ENCODE assay signal across 28 mouse cellular contexts in genomic region chr4:123792666-123793065, GRCm38 (mm10). TPM values are rescaled to one million over a fixed set of nuclear protein-coding genes. Genes with fewer than 3 reads are reported as not detected.
DNase-seq lines count a peak whose midpoint lies in the region; ATAC-seq and TF ChIP-seq lines count a peak whose summit lies in the region.
"Had no signal": no experiment of that assay in that cellular context is flagged by ENCODE, and none has a peak within 500 bp of the region (broad histone marks: within the 10 kb centered on the region; RNA-seq: fewer than 3 reads in every experiment).

No protein-coding gene starts in this region.

- no peak overlapping the region for H3K4me2 ChIP-seq in kidney, postnatal 0 days (ENCODE audit: low read length)
- no peak overlapping the region for H3K4me2 ChIP-seq in kidney, embryonic 14.5 days (replicated peaks; ENCODE audit: low read depth, low read length)
- H3K4me2 ChIP-seq: embryonic facial prominence, embryonic 12.5 days; heart, embryonic 12.5 days; hindbrain, embryonic 13.5 days; midbrain, embryonic 15.5 days; neural tube, embryonic 15.5 days had no signal

- TF ChIP-seq CTCF in kidney, postnatal 0 days (IDR thresholded peaks at IDR 0.05; ENCODE audit: low read depth) = no peak
- TF ChIP-seq CTCF in left cerebral cortex, adult 2 months (IDR thresholded peaks at IDR 0.05) = no peak
- no peak for TF ChIP-seq CTCF in cortical plate, adult 2 months (IDR thresholded peaks at IDR 0.05; ENCODE audit: extremely low read depth, insufficient read depth, low read length)

- 60% methylated on average over 2 of the region's 2 CpGs for WGBS in kidney, postnatal 0 days
- whole genome bisulfite sequencing in kidney, embryonic 14.5 days = 74% methylated on average over 2 of the region's 2 CpGs

- TF ChIP-seq POLR2A in cortical plate, adult 2 months (IDR thresholded peaks at IDR 0.05; ENCODE audit: extremely low read depth, insufficient read depth, low read length) = no peak

- no peak overlapping the region for H3K27ac ChIP-seq in kidney, postnatal 0 days
- no peak overlapping the region for H3K27ac ChIP-seq in kidney, embryonic 14.5 days (ENCODE audit: low read depth, low read length)
- H3K27ac ChIP-seq in left cerebral cortex, adult 2 months = 0 out of 2 replicates have a peak overlapping the region, but pooled peaks have one; percentile 19
- H3K27ac ChIP-seq in cortical plate, adult 2 months (ENCODE audit: insufficient read depth, low read length) = peak overlapping the region; percentile 52; the same call in 1 of the 2 replicates
- H3K27ac ChIP-seq: embryonic facial prominence, embryonic 12.5 days; heart, adult 2 months; hindbrain, embryonic 13.5 days; liver, embryonic 14.5 days; midbrain, embryonic 10.5 days; midbrain, embryonic 15.5 days; neural tube, embryonic 15.5 days had no signal

- no peaks in the 10 kb centered on the region for H3K9me3 ChIP-seq in kidney, postnatal 0 days (replicated peaks; ENCODE audit: low read length)
- no peaks in the 10 kb centered on the region for H3K9me3 ChIP-seq in kidney, embryonic 14.5 days (ENCODE audit: control insufficient read depth, low read length)
- H3K9me3 ChIP-seq: embryonic facial prominence, embryonic 12.5 days; G1E; heart, embryonic 12.5 days; hindbrain, embryonic 13.5 days; midbrain, embryonic 10.5 days; midbrain, embryonic 15.5 days; neural tube, embryonic 15.5 days had no signal

- H3K4me3 ChIP-seq in kidney, postnatal 0 days (replicated peaks; ENCODE audit: low read depth, low read length) = no peak overlapping the region
- no peak overlapping the region for H3K4me3 ChIP-seq in kidney, embryonic 14.5 days (ENCODE audit: low read length)
- no peak overlapping the region for H3K4me3 ChIP-seq in left cerebral cortex, adult 2 months
- no peak overlapping the region for H3K4me3 ChIP-seq in cortical plate, adult 2 months (ENCODE audit: insufficient read depth, low read length)
- H3K4me3 ChIP-seq: embryonic facial prominence, embryonic 12.5 days; heart, adult 2 months; heart, embryonic 12.5 days; hindbrain, embryonic 13.5 days; midbrain, embryonic 10.5 days; midbrain, embryonic 15.5 days; neural tube, embryonic 15.5 days had no signal

- DNase-seq in adrenal gland, postnatal 14 days = peak; percentile 24
- DNase-seq in adrenal gland, postnatal 4 days (ENCODE audit: low spot score in 2 of 2) = no peak
- DNase-seq in kidney, postnatal 0 days (ENCODE audit: low spot score) = peak; percentile 36
- peak in 1 of 2 experiments; percentile 26 for DNase-seq in left cerebral cortex, adult 2 months (ENCODE audit: extremely low spot score in 1 of 2, low spot score in 2 of 2)
- DNase-seq in left cerebral cortex, adult 8-10 months (ENCODE audit: low spot score in 2 of 2) = no peak
- DNase-seq: cerebellum, adult 11 months; cerebellum, adult 9-10 months; cerebellum, postnatal 36 days; embryo, embryonic 11 days; heart, adult 2 months; heart, postnatal 4 days; liver; lung, adult 2 months; thymus, postnatal 4 days had no signal

- H3K36me3 ChIP-seq in kidney, postnatal 0 days (ENCODE audit: insufficient read depth, low read length) = no peaks in the 10 kb centered on the region
- no peaks in the 10 kb centered on the region for H3K36me3 ChIP-seq in kidney, embryonic 14.5 days (ENCODE audit: control insufficient read depth, insufficient read depth, low read length)
- H3K36me3 ChIP-seq: embryonic facial prominence, embryonic 12.5 days; G1E; heart, embryonic 12.5 days; hindbrain, embryonic 13.5 days; midbrain, embryonic 10.5 days; midbrain, embryonic 15.5 days; neural tube, embryonic 15.5 days had no signal

- H3K27me3 ChIP-seq in kidney, postnatal 0 days (ENCODE audit: insufficient read depth, low read length) = no peaks in the 10 kb centered on the region
- no peaks in the 10 kb centered on the region for H3K27me3 ChIP-seq in kidney, embryonic 14.5 days (ENCODE audit: control insufficient read depth, insufficient read depth, low read length)
- H3K27me3 ChIP-seq: embryonic facial prominence, embryonic 12.5 days; heart, embryonic 12.5 days; hindbrain, embryonic 13.5 days; midbrain, embryonic 15.5 days; neural tube, embryonic 15.5 days had no signal

- intact Hi-C loops in left cerebral cortex, adult 2 months (cut with DNase I) = loop anchor here (5.0 kb wide), 1 partner anchor 40 kb away; the partner anchor contains the start of gene Akirin1

- no peaks in the 10 kb centered on the region for H3K4me1 ChIP-seq in kidney, postnatal 0 days (replicated peaks; ENCODE audit: insufficient read depth, low read length)
- peaks cover 2% of the 10 kb centered on the region for H3K4me1 ChIP-seq in kidney, embryonic 14.5 days (ENCODE audit: control insufficient read depth, insufficient read depth, low read length)
- no peaks in the 10 kb centered on the region; the same call in 1 of the 2 replicates for H3K4me1 ChIP-seq in cortical plate, adult 2 months (ENCODE audit: control insufficient read depth, insufficient read depth, low read length)

- no peak for ATAC-seq in kidney, postnatal 0 days (replicated peaks; ENCODE audit: low FRiP score, low read depth)
- no peak for ATAC-seq in kidney, embryonic 14.5 days (ENCODE audit: low FRiP score, low TSS enrichment)
- ATAC-seq: forebrain, embryonic 14.5 days; intestine, embryonic 16.5 days; midbrain, embryonic 15.5 days had no signal

- no peak overlapping the region for H3K9ac ChIP-seq in kidney, postnatal 0 days (ENCODE audit: low read depth, low read length)
- no peak overlapping the region for H3K9ac ChIP-seq in kidney, embryonic 14.5 days (ENCODE audit: low read depth, low read length)
- H3K9ac ChIP-seq: embryonic facial prominence, embryonic 12.5 days; heart, embryonic 12.5 days; hindbrain, embryonic 13.5 days; liver, embryonic 14.5 days; midbrain, embryonic 15.5 days; neural tube, embryonic 15.5 days had no signal

RNA-seq across cellular contexts. Expression of gene Rhbdl2, which starts 5.0 kb away (rescaled TPM):
- total RNA-seq in adrenal gland, postnatal 14 days (2021) = 1.7 and 2.0 TPM in 2 replicates
- total RNA-seq in adrenal gland, postnatal 4 days (2021) = 1 to 10 TPM; 2.3 to 3.2 TPM
- polyA plus RNA-seq in kidney, postnatal 0 days (2015; fragmentation: Nextera tagmentation; extraction: Ambion mirVana) = 5.7 and 5.9 TPM in 2 replicates
- 3.8 TPM in 2 replicates for polyA plus RNA-seq in kidney, embryonic 14.5 days (2014; fragmentation: Nextera tagmentation; extraction: Ambion mirVana)
- total RNA-seq in left cerebral cortex, adult 2 months (2021) = under 1 TPM; 0.61 to 0.72 TPM
- under 1 TPM; 0.40 to 0.94 (median 0.80) TPM for total RNA-seq in left cerebral cortex, adult 8-10 months (2022)
- 1.3 TPM in 2 replicates for polyA plus RNA-seq in cortical plate, adult 2 months (2012; rRNA removed)
- total RNA-seq: gastrocnemius, adult 8-10 months; heart, adult 2 months; megakaryocyte progenitor cell, adult 5-6 weeks had no signal
- polyA plus RNA-seq: G1E; liver, embryonic 14.5 days had no signal

RNA-seq across cellular contexts. Expression of gene Akirin1, which starts 42.5 kb away (rescaled TPM):
- total RNA-seq in adrenal gland, postnatal 14 days (2021) = 60.3 and 66.4 TPM in 2 replicates
- 10 to 100 TPM; 47.0 to 53.5 TPM for total RNA-seq in adrenal gland, postnatal 4 days (2021)
- polyA plus RNA-seq in kidney, postnatal 0 days (2015; fragmentation: Nextera tagmentation; extraction: Ambion mirVana) = 45.2 and 46.7 TPM in 2 replicates
- polyA plus RNA-seq in kidney, embryonic 14.5 days (2014; fragmentation: Nextera tagmentation; extraction: Ambion mirVana) = 48.9 and 56.6 TPM in 2 replicates
- total RNA-seq in left cerebral cortex, adult 2 months (2021) = 10 to 100 TPM; 60.7 to 61.0 TPM
- 10 to 100 TPM; 50.2 to 59.8 (median 52.1) TPM for total RNA-seq in left cerebral cortex, adult 8-10 months (2022)
- 53.0 and 55.7 TPM in 2 replicates for polyA plus RNA-seq in cortical plate, adult 2 months (2012; rRNA removed)

Comparison
In these comparisons a context has a peak if more than half of its experiments do, and no peak if none do; other contexts are left out.
1. DNase-seq: peak in adrenal gland, postnatal 14 days (single experiment) and kidney, postnatal 0 days (single experiment); none in adrenal gland, postnatal 4 days (0 of 2) and left cerebral cortex, adult 8-10 months (0 of 2).
2. H3K27ac ChIP-seq: peak in left cerebral cortex, adult 2 months (single experiment) and cortical plate, adult 2 months (single experiment); none in kidney, postnatal 0 days (single experiment) and kidney, embryonic 14.5 days (single experiment).